Mouse (Mus musculus) heart, postnatal 0 days (tissue): ENCODE measurements around the gene Hk2. TPM values are rescaled to one million over a fixed set of nuclear protein-coding genes. Genes with fewer than 3 reads are reported as not detected.
A peak's percentile ranks its signal among the peaks of the same experiment; 100 is the strongest.

Source experiments
- ATAC-seq: fragments of 200-750 bp; cut with Nextera tagmentation; 2 replicates; pipeline ENCODE4 v1.8.0; 2017; ENCODE audit warnings: low read depth, moderate number of reproducible peaks, moderate library complexity; ENCODE audit not compliant: insufficient read depth
- DNase-seq: peaks from one replicate; pipeline ENCODE4 v3.0.0-alpha.2; 2016; ENCODE audit warnings: low spot score
- H3K27ac ChIP-seq: fragments of 300-500 bp; sonication (generic); 2 replicates; pipeline ENCODE4 v1.5.1; 2014; ENCODE audit warnings: low read depth, mild to moderate bottlenecking
- H3K27me3 ChIP-seq: fragments of 300-500 bp; sonication (generic); 2 replicates; pipeline ENCODE4 v1.6.1; 2014; ENCODE audit warnings: low read length, mixed read lengths; ENCODE audit not compliant: control insufficient read depth, insufficient read depth
- H3K36me3 ChIP-seq: fragments of 300-500 bp; sonication (generic); replicated peaks from 2 replicates; pipeline ENCODE4 v1.6.1; 2014; ENCODE audit warnings: low read length, mixed read lengths; ENCODE audit not compliant: control insufficient read depth, insufficient read depth
- H3K4me1 ChIP-seq: fragments of 300-500 bp; sonication (generic); 2 replicates; pipeline ENCODE4 v1.6.1; 2014; ENCODE audit warnings: antibody characterized with exemption; ENCODE audit not compliant: control insufficient read depth, insufficient read depth
- H3K4me2 ChIP-seq: fragments of 300-500 bp; sonication (generic); 2 replicates; pipeline ENCODE4 v1.6.1; 2014; ENCODE audit warnings: low read depth, mild to moderate bottlenecking, low read length, moderate library complexity
- H3K4me3 ChIP-seq: fragments of 300-500 bp; sonication (generic); 2 replicates; pipeline ENCODE4 v1.5.1; 2014; ENCODE audit warnings: low read depth, low read length
- H3K9ac ChIP-seq: fragments of 300-500 bp; sonication (generic); replicated peaks from 2 replicates; pipeline ENCODE4 v1.6.1; 2014; ENCODE audit warnings: low read depth, low read length, mixed read lengths
- H3K9me3 ChIP-seq: fragments of 300-500 bp; sonication (generic); replicated peaks from 2 replicates; pipeline ENCODE4 v1.6.1; 2016; ENCODE audit warnings: low read length; ENCODE audit not compliant: control insufficient read depth
- CTCF ChIP-seq: IDR thresholded peaks from 2 replicates; pipeline ENCODE4 v1.5.1; 2016; ENCODE audit warnings: antibody characterized with exemption, control low read depth, low read depth
- EP300 ChIP-seq: IDR thresholded peaks from 2 replicates; pipeline ENCODE4 v1.6.1; 2016; ENCODE audit warnings: antibody characterized with exemption, low read depth
- WGBS: fragments of 180-500 bp; shearing (Covaris S2); extraction: QIAGEN DNeasy Blood & Tissue Kit; methylation state at CpG from one replicate; pipeline ENCODE4 v1.1.7; 2014; 5-methylcytosine and 5-hydroxymethylcytosine counted together
- polyA plus RNA-seq: library from polyadenylated mRNA; unstranded; fragments of >200 nt; fragmentation: Nextera tagmentation; extraction: Ambion mirVana; gene quantifications from 2 replicates; pipeline ENCODE4 v1.2.1, GENCODE M21; 2015
- total RNA-seq: library from RNA; depleted of rRNA; stranded (reverse); fragments of >200 nt; gene quantifications from 2 replicates; pipeline ENCODE4 v1.2.3, GENCODE M21; 2014; ENCODE audit warnings: low replicate concordance

Gene Hk2
- total and polyA plus RNA-seq, 2 experiments from 2014 or later, result 29.7 to 50.9 TPM

GRCm38 (mm10) chr6:82762728-82763127 is 11.5 kb downstream of the Hk2 start:
- Histone ChIP-seq H3K9ac (no peak overlapping the region), H3K27me3 (no peaks in the 10 kb centered on the region), H3K9me3 (no peaks in the 10 kb centered on the region), H3K36me3 (0 out of 2 replicates have a peak, but pooled peaks cover 5% of the 10 kb centered on the region), H3K4me3 (no peak overlapping the region), H3K4me2 (no peak overlapping the region), H3K27ac (peak overlapping the region; percentile 88), H3K4me1 (peaks cover 46% of the 10 kb centered on the region)
- 22% methylated on average over 2 of the region's 2 CpGs for WGBS
- TF ChIP-seq CTCF (no peak), EP300 (no peak)
- no peak for ATAC-seq
- peak; percentile 66 for DNase-seq

GRCm38 (mm10) chr6:82760749-82761357 is 13.4 kb downstream of the Hk2 start:
- peak overlapping the region; percentile 88 for H3K27ac ChIP-seq
- no peak overlapping the region for H3K4me3 ChIP-seq
- peaks cover 63% of the 10 kb centered on the region for H3K4me1 ChIP-seq
- peak; percentile 83 for ATAC-seq
- H3K27me3 ChIP-seq, result no peaks in the 10 kb centered on the region
- no peak for TF ChIP-seq CTCF
- peak; percentile 57; the same call in 1 of the 2 replicates for TF ChIP-seq EP300
- WGBS, result 31% methylated on average over 2 of the region's 3 CpGs
- no peaks in the 10 kb centered on the region for H3K9me3 ChIP-seq
- DNase-seq, result peak; percentile 83
- no peak overlapping the region for H3K9ac ChIP-seq
- no peak overlapping the region for H3K4me2 ChIP-seq
- 0 out of 2 replicates have a peak, but pooled peaks cover 5% of the 10 kb centered on the region for H3K36me3 ChIP-seq

GRCm38 (mm10) chr6:82759241-82759640 is 15.0 kb downstream of the Hk2 start:
- 97% methylated on average over 5 of the region's 5 CpGs for WGBS
- ATAC-seq, result no peak
- Histone ChIP-seq H3K4me3 (no peak overlapping the region), H3K27ac (0 out of 2 replicates have a peak overlapping the region, but pooled peaks have one; percentile 88), H3K27me3 (no peaks in the 10 kb centered on the region), H3K9me3 (no peaks in the 10 kb centered on the region), H3K9ac (no peak overlapping the region), H3K36me3 (0 out of 2 replicates have a peak, but pooled peaks cover 5% of the 10 kb centered on the region), H3K4me2 (no peak overlapping the region), H3K4me1 (peaks cover 62% of the 10 kb centered on the region)
- TF ChIP-seq CTCF (no peak), EP300 (no peak)
- no peak for DNase-seq

- Histone ChIP-seq H3K27me3 (no peaks in the 10 kb centered on the region), H3K36me3 (0 out of 2 replicates have a peak, but pooled peaks cover 5% of the 10 kb centered on the region), H3K4me2 (no peak overlapping the region), H3K4me1 (peaks cover 48% of the 10 kb centered on the region), H3K27ac (peak overlapping the region; percentile 77), H3K4me3 (no peak overlapping the region), H3K9ac (no peak overlapping the region), H3K9me3 (no peaks in the 10 kb centered on the region)
- TF ChIP-seq CTCF (no peak), EP300 (no peak)
- DNase-seq (no peak), ATAC-seq (no peak)
- WGBS, result 61% methylated on average over 9 of the region's 9 CpGs
Measured at GRCm38 (mm10) chr6:82756799-82757210, 17.4 kb downstream of the Hk2 start.

GRCm38 (mm10) chr6:82756216-82756615 is 18.0 kb downstream of the Hk2 start:
- WGBS, result 44% methylated on average over 7 of the region's 7 CpGs
- Histone ChIP-seq H3K9me3 (no peaks in the 10 kb centered on the region), H3K4me3 (no peak overlapping the region), H3K4me1 (peaks cover 49% of the 10 kb centered on the region), H3K27ac (peak overlapping the region; percentile 77), H3K27me3 (no peaks in the 10 kb centered on the region), H3K4me2 (no peak overlapping the region), H3K36me3 (0 out of 2 replicates have a peak, but pooled peaks cover 5% of the 10 kb centered on the region), H3K9ac (no peak overlapping the region)
- TF ChIP-seq CTCF, result no peak
- no peak for TF ChIP-seq EP300
- ATAC-seq (no peak), DNase-seq (no peak)
